Comparison of ENCODE assay signal across 23 mouse cellular contexts in the genomic region with DNA sequence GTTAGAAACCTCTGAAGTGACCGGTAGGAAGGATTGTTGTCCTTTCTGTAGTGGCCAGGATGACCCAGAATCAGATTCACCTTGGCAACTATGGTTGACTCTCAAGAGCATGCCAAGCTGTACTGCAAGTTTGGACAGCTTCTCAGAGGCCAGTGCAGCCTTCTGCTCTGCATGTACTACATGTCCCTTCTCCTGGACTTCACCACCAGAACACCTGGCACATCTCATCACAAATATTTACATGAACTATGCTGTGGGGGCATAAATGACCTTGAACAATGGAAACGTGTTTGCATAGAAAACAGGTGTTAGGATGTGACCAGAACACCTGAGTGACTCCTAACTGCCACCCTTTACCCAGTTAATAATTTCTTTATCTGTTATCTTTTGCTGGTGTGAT.
"Had no signal": no experiment of that assay in that cellular context is flagged by ENCODE, and none has a peak within 500 bp of the region (broad histone marks: within the 10 kb centered on the region; RNA-seq: fewer than 3 reads in every experiment).

No protein-coding gene starts in this region.

- H3K9ac ChIP-seq: liver, embryonic 15.5 days; liver, postnatal 0 days; lung, embryonic 15.5 days; midbrain, embryonic 13.5 days; neural tube, embryonic 13.5 days; neural tube, embryonic 15.5 days had no signal

- DNase-seq: liver, postnatal 0 days; lung, adult 2 months; lung, postnatal 14 days; lung, postnatal 36 days; retina, postnatal 1 day; right cerebral cortex, adult 18-20 months; right cerebral cortex, postnatal 25 days; right cerebral cortex, postnatal 4 days; spleen, adult 18-20 months; thymus, adult 18-20 months; thymus, postnatal 14 days; thymus, postnatal 36 days had no signal

- H3K4me3 ChIP-seq: liver, embryonic 15.5 days; lung, embryonic 15.5 days; megakaryocyte, embryonic 14.5 days; midbrain, embryonic 13.5 days; myocyte; neural tube, embryonic 13.5 days; neural tube, embryonic 15.5 days had no signal

- H3K36me3 ChIP-seq: liver, embryonic 15.5 days; lung, embryonic 15.5 days; midbrain, embryonic 13.5 days; neural tube, embryonic 13.5 days; neural tube, embryonic 15.5 days had no signal

- ATAC-seq: liver, postnatal 0 days; lung, postnatal 0 days; midbrain, embryonic 13.5 days; midbrain, embryonic 16.5 days had no signal

- H3K27ac ChIP-seq: liver, embryonic 15.5 days; lung, embryonic 15.5 days; macrophage; midbrain, embryonic 13.5 days; neural tube, embryonic 13.5 days; neural tube, embryonic 15.5 days had no signal

- H3K9me3 ChIP-seq: liver, embryonic 15.5 days; lung, embryonic 15.5 days; megakaryocyte, embryonic 14.5 days; midbrain, embryonic 13.5 days; neural tube, embryonic 13.5 days; neural tube, embryonic 15.5 days had no signal

- H3K4me2 ChIP-seq: liver, embryonic 15.5 days; lung, embryonic 15.5 days; midbrain, embryonic 11.5 days; midbrain, embryonic 13.5 days; neural tube, embryonic 13.5 days; neural tube, embryonic 15.5 days had no signal

- H3K4me1 ChIP-seq: liver, embryonic 15.5 days; lung, embryonic 15.5 days; megakaryocyte, embryonic 14.5 days; midbrain, embryonic 13.5 days; neural tube, embryonic 13.5 days; neural tube, embryonic 15.5 days had no signal

- H3K27me3 ChIP-seq: liver, embryonic 15.5 days; lung, embryonic 15.5 days; megakaryocyte, embryonic 14.5 days; midbrain, embryonic 13.5 days; neural tube, embryonic 13.5 days; neural tube, embryonic 15.5 days had no signal
